Mouse (Mus musculus): ENCODE measurements around the gene Il17c.

DNA sequence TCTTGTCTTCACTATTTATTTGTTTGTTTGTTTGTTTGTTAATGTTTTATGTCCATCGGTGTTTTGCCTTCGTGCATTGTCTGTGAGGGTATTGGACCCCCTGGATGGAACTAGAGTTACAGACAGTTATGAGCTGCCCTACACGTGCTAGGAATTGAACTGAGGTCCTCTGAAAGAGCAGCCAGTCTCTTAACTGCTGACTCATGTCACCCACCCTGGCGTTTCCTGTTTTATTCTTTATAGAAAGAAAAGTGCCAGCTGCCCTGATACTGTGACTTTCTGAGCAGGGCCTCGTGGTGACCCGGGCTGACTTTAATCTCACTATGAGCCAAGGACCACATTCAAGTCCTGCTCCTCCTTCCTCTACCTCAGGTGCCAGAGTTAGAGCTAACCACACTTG lies 6.3 kb upstream of the Il17c start:
- TF ChIP-seq POLR2A (IDR thresholded peaks at IDR 0.05; ENCODE audit: borderline replicate concordance, control insufficient read depth, low read depth, low read length) (no peak), CTCF (IDR thresholded peaks at IDR 0.05; ENCODE audit: control insufficient read depth, insufficient read depth, low read length) (no peak)
